Mouse (Mus musculus) lung, embryonic 16.5 days (tissue): Measurements from ENCODE around the gene Cldn19. TPM values are rescaled to one million over a fixed set of nuclear protein-coding genes. Genes with fewer than 3 reads are reported as not detected.

ENCODE experiments used
- polyA plus RNA-seq: library from polyadenylated mRNA; unstranded; fragments of >200 nt; fragmentation: Nextera tagmentation; extraction: Ambion mirVana; gene quantifications from 2 replicates; pipeline ENCODE4 v1.2.1, GENCODE M21; 2015

Cldn19 gene
- polyA plus RNA-seq, 1 experiment from 2014 or later: 0.18 TPM

Other genes starting within 250 kb of the Cldn19 start
- gene Slc2a1, start 146.7 kb upstream of the Cldn19 start, polyA plus RNA-seq: 89.7 and 95.7 TPM in 2 replicates
- gene Zfp691, start 81.2 kb upstream of the Cldn19 start, polyA plus RNA-seq: 9.0 and 9.3 TPM in 2 replicates
- 1.4 and 4.3 TPM in 2 replicates for gene Ermap, start 65.4 kb upstream of the Cldn19 start, polyA plus RNA-seq
- gene Svbp, start 60.1 kb upstream of the Cldn19 start, polyA plus RNA-seq: 114 and 123 TPM in 2 replicates
- not detected in 2 replicates for gene Tmem269, start 37.2 kb upstream of the Cldn19 start, polyA plus RNA-seq
- 26.5 and 30.8 TPM in 2 replicates for gene AU022252, start 22.7 kb upstream of the Cldn19 start, polyA plus RNA-seq
- gene P3h1, start 22.5 kb upstream of the Cldn19 start, polyA plus RNA-seq: 34.9 and 36.2 TPM in 2 replicates
- 412 and 442 TPM in 2 replicates for gene Ybx1, start 39.2 kb downstream of the Cldn19 start, polyA plus RNA-seq
- 86.8 and 91.9 TPM in 2 replicates for gene Ppih, start 65.1 kb downstream of the Cldn19 start, polyA plus RNA-seq
- gene Ccdc30, start 160.1 kb downstream of the Cldn19 start, polyA plus RNA-seq: 6.1 and 9.3 TPM in 2 replicates
- gene Ppcs, start 167.0 kb downstream of the Cldn19 start, polyA plus RNA-seq: 31.5 and 33.9 TPM in 2 replicates
- 2.0 and 2.1 TPM in 2 replicates for gene Zmynd12, start 167.4 kb downstream of the Cldn19 start, polyA plus RNA-seq
- gene Rimkla, start 237.2 kb downstream of the Cldn19 start, polyA plus RNA-seq: 0.50 TPM in 2 replicates